Mouse (Mus musculus): ENCODE measurements around the gene Spata3.

- TF ChIP-seq GATA1 (IDR thresholded peaks at IDR 0.05; ENCODE audit: low read length) (no peak), TAL1 (IDR thresholded peaks at IDR 0.05; ENCODE audit: low read length) (no peak)
These were observed 34.8 kb upstream of the Spata3 start for GRCm38 (mm10) chr1:85981738-85982357.
